Mouse (Mus musculus): ENCODE data around the gene Ces1f. TPM values are rescaled to one million over a fixed set of nuclear protein-coding genes. Genes with fewer than 3 reads are reported as not detected.

The Ces1f gene
- not detected in 2 replicates for polyA plus RNA-seq (2015; fragmentation: Nextera tagmentation; extraction: Ambion mirVana)

DNA sequence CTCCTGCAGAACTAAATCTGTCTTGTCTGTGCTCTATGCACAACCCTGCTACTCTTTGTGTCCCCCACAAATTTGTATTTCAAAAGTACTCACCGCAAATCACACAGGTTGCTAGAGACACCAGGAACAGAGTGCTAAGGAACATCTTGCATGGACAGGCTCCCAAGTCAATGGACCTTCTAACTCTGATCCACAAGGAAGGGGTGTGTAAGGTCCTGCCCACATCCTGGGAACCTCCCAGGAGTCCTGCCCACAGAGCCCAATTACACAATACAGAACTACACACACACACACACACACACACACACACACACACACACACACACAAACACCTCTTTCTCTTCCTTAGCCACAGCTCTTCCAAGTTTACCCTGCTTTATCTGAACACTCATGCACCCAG, at the start of gene Ces1f:
Gene Ces1f (minus strand): TSS at position 192 of the 400 bp plus-strand sequence.
- Histone ChIP-seq H3K9ac (no peak within 1 kb of the TSS), H3K4me3 (no peak within 1 kb of the TSS), H3K4me1 (no peaks in the 10 kb centered on the region), H3K36me3 (no peaks in the 10 kb centered on the region), H3K4me2 (no peak within 1 kb of the TSS), H3K27me3 (no peaks in the 10 kb centered on the region), H3K27ac (no peak within 1 kb of the TSS), H3K9me3 (no peaks in the 10 kb centered on the region)
- WGBS = 91% methylated on average over 1 of the region's 1 CpGs
- ATAC-seq (ENCODE audit: insufficient number of reproducible peaks, low FRiP score, low TSS enrichment, low read depth) = no peak

DNA sequence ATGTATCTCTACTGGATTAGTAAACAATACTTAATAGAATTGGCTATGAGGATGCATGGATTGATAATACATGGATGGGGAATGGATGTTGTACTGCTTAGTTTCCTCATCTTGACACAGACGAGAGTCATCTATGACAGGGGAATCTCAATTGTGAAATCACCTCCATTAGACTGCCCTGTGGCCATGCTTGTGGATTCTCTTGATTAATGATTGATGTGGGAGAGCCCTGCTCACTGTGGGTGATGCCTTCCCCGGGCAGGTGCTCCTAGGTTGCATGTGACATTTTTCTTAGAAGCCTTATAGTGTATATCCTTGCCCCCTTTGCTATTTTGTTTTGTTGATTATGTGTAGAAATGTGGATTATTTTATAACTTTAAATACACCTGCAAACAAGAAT, 45.6 kb upstream of the Ces1f start:
- ATAC-seq (ENCODE audit: insufficient number of reproducible peaks, low FRiP score, low TSS enrichment, low read depth) = no peak
- no peak overlapping the region for H3K9ac ChIP-seq
- H3K27ac ChIP-seq = no peak overlapping the region
- H3K4me3 ChIP-seq = no peak overlapping the region
- H3K9me3 ChIP-seq = no peaks in the 10 kb centered on the region
- no peaks in the 10 kb centered on the region for H3K4me1 ChIP-seq
- no peak overlapping the region for H3K4me2 ChIP-seq
- H3K27me3 ChIP-seq = no peaks in the 10 kb centered on the region
- no peaks in the 10 kb centered on the region for H3K36me3 ChIP-seq
- 68% methylated on average over 2 of the region's 2 CpGs for WGBS

DNA sequence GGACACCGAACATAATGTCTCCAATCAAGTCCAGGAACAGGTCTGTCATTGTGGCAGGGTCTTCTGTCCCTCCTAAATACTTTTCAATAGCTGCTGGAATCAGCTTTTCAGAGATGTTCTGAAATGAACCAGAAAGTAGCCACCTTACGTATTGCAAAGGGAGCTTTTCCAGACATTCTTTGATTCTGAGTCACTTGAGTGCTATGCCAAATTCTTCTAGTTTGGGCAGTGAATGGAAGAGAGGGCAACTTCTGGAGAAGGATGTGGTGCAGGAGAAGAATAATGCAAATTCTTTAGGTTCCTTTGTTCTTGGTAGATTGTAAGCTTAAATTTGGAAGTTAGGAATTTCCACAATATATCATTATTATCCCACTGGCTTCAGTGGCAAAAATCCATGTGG, 37.5 kb upstream of the Ces1f start:
- WGBS = 75% methylated on average over 2 of the region's 2 CpGs
- ATAC-seq (ENCODE audit: insufficient number of reproducible peaks, low FRiP score, low TSS enrichment, low read depth) = no peak
- Histone ChIP-seq H3K9me3 (no peaks in the 10 kb centered on the region), H3K27me3 (no peaks in the 10 kb centered on the region), H3K4me3 (no peak overlapping the region), H3K9ac (no peak overlapping the region), H3K36me3 (no peaks in the 10 kb centered on the region), H3K27ac (no peak overlapping the region), H3K4me1 (no peaks in the 10 kb centered on the region), H3K4me2 (no peak overlapping the region)

DNA sequence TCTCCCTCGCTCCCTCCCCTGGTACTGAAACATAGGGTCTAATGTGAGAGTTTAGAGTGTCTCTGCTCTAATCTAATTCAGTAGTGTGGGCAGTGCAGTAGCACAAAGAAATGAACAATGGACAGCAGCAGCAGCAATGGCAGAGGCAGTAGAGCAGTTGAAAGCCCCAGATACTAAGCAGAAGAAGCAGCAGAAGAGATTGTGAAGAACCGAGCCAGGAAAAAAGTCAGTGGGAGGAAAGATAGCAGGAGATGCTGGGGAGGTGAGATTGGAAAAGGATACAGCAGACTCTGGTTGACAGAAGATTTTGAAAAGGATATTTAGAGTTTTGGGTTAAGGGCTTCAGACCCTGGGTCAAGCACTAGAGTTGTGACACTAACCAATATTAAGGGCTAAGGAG, 36.0 kb upstream of the Ces1f start:
- Histone ChIP-seq H3K4me3 (no peak overlapping the region), H3K9me3 (no peaks in the 10 kb centered on the region), H3K4me1 (no peaks in the 10 kb centered on the region), H3K27ac (no peak overlapping the region), H3K36me3 (no peaks in the 10 kb centered on the region), H3K27me3 (no peaks in the 10 kb centered on the region), H3K4me2 (no peak overlapping the region), H3K9ac (no peak overlapping the region)
- ATAC-seq (ENCODE audit: insufficient number of reproducible peaks, low FRiP score, low TSS enrichment, low read depth) = no peak
- WGBS = 79% methylated on average over 2 of the region's 2 CpGs

DNA sequence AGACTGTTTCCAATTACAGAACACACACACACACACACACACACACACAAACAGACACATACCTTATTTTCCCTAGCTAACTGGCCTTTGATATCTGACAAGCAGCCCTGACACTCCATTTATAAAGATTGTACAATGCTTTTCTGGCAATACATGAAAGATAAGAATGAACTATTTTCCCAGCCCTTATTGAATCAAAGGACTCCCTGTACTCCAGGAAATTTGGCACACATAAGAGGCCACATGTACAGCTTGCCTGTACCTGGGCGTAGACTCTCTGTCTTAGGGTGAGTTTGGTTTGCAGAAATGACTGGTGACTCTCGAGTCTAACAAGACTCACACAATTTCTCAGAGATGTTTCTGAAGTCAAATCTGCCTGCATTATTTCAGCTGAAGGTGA, 4.3 kb upstream of the Ces1f start:
- Histone ChIP-seq H3K9ac (no peak overlapping the region), H3K27ac (no peak overlapping the region), H3K4me3 (no peak overlapping the region), H3K27me3 (no peaks in the 10 kb centered on the region), H3K9me3 (no peaks in the 10 kb centered on the region), H3K36me3 (no peaks in the 10 kb centered on the region), H3K4me1 (no peaks in the 10 kb centered on the region), H3K4me2 (no peak overlapping the region)
- ATAC-seq (ENCODE audit: insufficient number of reproducible peaks, low FRiP score, low TSS enrichment, low read depth) = no peak
- 54% methylated on average over 2 of the region's 2 CpGs for WGBS

DNA sequence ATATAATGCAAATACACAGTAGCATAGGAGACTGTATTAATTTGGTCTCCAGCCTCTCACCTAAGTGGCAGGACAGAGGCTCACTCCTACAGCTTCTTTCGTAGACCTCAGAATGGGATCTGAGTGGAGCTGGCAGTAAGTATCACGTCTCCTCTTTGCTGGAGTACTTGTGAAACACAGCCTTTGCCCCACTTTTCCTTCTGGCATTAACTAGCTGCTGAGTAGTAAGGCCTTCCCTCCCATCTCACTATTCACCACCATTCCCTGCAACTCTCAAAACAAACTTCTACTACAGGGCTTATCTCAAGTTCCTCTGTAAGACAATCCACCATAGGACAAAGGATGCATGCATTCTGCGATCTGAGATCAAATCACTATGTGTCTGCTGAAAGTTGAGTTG, 2.8 kb upstream of the Ces1f start:
- no peak overlapping the region for H3K4me2 ChIP-seq
- H3K36me3 ChIP-seq = no peaks in the 10 kb centered on the region
- no peak overlapping the region for H3K9ac ChIP-seq
- no peak for ATAC-seq (ENCODE audit: insufficient number of reproducible peaks, low FRiP score, low TSS enrichment, low read depth)
- H3K4me3 ChIP-seq = no peak overlapping the region
- H3K9me3 ChIP-seq = no peaks in the 10 kb centered on the region
- no peaks in the 10 kb centered on the region for H3K27me3 ChIP-seq
- 79% methylated on average over 3 of the region's 3 CpGs for WGBS
- H3K4me1 ChIP-seq = no peaks in the 10 kb centered on the region
- no peak overlapping the region for H3K27ac ChIP-seq

DNA sequence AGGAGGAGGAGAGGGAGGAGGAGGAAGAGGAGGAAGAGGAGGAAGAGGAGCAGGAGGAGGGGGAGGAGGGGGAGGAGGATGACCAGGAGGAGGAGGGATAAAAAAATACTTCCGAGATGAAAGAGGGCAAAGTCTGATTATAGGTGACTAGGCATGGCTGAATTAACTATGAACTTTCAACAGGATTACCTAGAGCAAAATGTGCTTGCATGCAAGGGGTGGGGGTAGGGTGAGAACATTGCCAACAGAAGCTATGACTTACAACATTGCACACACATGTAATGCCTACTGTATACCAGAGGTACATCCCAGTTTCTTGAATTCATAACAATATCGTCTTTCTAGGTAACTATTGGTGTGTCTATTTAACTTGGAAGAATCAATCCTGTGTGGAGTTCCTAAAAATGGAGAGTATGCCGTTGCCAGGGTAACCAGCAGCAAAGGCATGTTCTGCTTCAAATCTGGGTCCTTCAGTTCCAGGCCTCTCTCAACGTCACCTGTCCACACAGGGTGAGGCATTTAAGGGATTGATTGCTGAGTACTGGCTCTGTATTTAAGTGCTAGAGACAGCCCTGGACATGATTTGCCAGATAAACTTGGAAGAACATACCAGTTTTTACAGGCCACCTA, 1.3 kb downstream of the Ces1f start:
- 69% methylated on average over 4 of the region's 4 CpGs for WGBS
- no peaks in the 10 kb centered on the region for H3K36me3 ChIP-seq
- no peak overlapping the region for H3K27ac ChIP-seq
- no peak overlapping the region for H3K4me3 ChIP-seq
- no peak overlapping the region for H3K4me2 ChIP-seq
- no peaks in the 10 kb centered on the region for H3K9me3 ChIP-seq
- no peaks in the 10 kb centered on the region for H3K4me1 ChIP-seq
- no peak overlapping the region for H3K9ac ChIP-seq
- ATAC-seq (ENCODE audit: insufficient number of reproducible peaks, low FRiP score, low TSS enrichment, low read depth) = no peak
- H3K27me3 ChIP-seq = no peaks in the 10 kb centered on the region

DNA sequence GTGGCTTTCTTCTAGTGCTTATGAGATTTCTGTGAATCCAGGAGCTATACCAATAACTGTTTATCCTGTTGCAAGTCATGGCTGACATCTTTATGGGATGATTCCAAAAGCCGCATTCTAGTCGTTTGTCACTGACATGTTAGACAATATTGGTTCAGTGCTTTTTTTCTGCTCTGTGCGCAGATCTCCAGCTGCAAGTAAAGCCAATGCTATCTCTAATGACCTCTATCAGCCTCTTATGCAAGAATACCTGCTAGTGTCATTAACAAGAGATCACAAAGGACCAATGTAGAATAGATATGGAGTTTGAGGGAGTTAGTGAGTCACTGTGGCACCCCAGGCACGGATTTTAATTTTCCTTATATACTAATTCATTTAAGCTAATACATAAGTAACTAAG, 4.9 kb downstream of the Ces1f start:
- Histone ChIP-seq H3K27me3 (no peaks in the 10 kb centered on the region), H3K27ac (no peak overlapping the region), H3K4me3 (no peak overlapping the region), H3K9me3 (no peaks in the 10 kb centered on the region), H3K4me2 (no peak overlapping the region), H3K4me1 (no peaks in the 10 kb centered on the region), H3K9ac (no peak overlapping the region), H3K36me3 (no peaks in the 10 kb centered on the region)
- 80% methylated on average over 4 of the region's 4 CpGs for WGBS
- no peak for ATAC-seq (ENCODE audit: insufficient number of reproducible peaks, low FRiP score, low TSS enrichment, low read depth)

DNA sequence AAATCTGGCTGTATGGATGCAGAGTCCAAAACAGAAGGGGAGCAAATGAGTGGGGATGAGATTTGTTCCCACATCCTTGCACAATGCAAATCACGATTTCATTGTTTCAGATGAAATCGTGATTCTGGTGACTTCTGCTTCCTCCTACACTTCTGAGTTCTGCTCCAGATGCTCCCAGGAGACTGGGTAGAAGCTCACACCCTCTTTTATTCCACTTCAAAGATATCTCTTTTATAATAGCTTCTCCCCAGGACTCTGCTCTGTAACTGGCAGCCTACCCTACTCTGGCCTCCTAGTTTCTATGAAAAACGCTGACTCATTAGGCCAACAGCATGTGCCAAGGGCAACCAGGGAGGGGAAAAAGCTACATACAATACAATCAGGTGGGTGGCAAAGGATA, 6.2 kb downstream of the Ces1f start:
- Histone ChIP-seq H3K4me1 (no peaks in the 10 kb centered on the region), H3K4me3 (no peak overlapping the region), H3K27ac (no peak overlapping the region), H3K27me3 (no peaks in the 10 kb centered on the region), H3K9me3 (no peaks in the 10 kb centered on the region), H3K4me2 (no peak overlapping the region), H3K36me3 (no peaks in the 10 kb centered on the region), H3K9ac (no peak overlapping the region)
- 69% methylated on average over 3 of the region's 3 CpGs for WGBS
- ATAC-seq (ENCODE audit: insufficient number of reproducible peaks, low FRiP score, low TSS enrichment, low read depth) = no peak

DNA sequence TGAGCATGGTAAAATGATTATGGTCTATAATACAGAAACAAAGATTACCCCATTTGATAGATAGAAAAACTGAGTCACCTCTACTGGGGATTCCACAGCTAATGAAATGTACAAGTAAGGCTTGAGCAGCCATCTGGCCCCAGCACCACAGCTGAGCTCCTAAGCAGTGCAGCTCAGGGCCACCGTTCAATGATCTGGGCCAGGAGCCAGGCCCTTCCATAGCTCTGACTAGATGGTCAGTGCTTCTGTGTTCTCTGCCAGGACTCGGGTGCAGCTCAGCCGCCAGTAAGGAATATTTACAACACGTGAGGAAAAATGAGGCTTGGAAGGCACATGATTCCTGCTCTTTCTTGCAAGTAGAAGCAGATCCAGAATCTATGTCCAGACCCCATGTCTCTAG, 6.9 kb downstream of the Ces1f start:
- Histone ChIP-seq H3K36me3 (no peaks in the 10 kb centered on the region), H3K4me2 (no peak overlapping the region), H3K27me3 (no peaks in the 10 kb centered on the region), H3K27ac (no peak overlapping the region), H3K9me3 (no peaks in the 10 kb centered on the region), H3K9ac (no peak overlapping the region), H3K4me1 (no peaks in the 10 kb centered on the region), H3K4me3 (no peak overlapping the region)
- 62% methylated on average over 4 of the region's 4 CpGs for WGBS
- ATAC-seq (ENCODE audit: insufficient number of reproducible peaks, low FRiP score, low TSS enrichment, low read depth) = no peak

DNA sequence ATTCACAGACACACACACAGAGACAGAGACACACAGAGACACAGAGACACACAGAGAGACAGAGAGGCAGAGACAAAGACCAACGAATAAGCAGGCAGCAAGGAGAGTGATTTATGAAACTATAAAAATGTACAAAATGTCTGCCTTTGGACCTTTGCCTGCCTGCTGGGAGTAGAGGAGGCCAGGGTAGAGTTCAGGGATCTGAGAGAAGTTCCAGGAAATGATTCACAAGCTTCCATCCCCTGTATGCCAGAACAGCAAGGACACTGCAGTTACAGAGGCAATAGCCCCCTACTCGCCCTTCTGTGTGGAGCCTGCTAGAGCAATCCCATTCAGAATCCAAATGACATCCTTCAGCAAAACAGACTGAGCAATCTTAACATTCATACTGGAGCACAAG, 18.1 kb downstream of the Ces1f start:
- no peak overlapping the region for H3K27ac ChIP-seq

DNA sequence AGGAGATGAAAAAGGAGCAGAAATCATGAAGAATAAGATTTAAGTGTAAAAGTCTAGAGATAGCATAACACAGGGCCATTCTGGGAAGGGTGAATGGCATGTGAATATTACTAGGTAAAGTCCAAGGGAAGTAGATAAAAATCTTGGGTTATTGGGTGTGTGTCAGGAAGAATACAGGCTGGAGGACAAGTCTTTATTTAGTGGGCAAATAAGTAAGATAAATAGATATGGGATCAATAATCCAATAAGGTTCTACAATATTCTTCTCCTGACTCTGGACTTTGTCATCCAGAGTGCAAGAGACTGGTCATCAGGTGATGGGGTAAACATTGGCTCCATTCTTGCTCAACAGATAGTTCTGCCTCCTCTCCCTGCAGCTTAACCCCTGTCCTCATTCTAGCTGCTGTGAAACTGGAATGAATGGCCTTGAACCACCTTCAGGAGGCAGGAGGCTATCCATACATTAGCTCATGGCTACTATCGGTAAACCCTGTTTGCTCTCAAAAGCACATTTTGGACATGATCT, 27.1 kb downstream of the Ces1f start:
- no peak for ATAC-seq (ENCODE audit: insufficient number of reproducible peaks, low FRiP score, low TSS enrichment, low read depth)
- 98% methylated on average over 1 of the region's 1 CpGs for WGBS
- Histone ChIP-seq H3K36me3 (no peaks in the 10 kb centered on the region), H3K4me1 (no peaks in the 10 kb centered on the region), H3K27me3 (no peaks in the 10 kb centered on the region), H3K9ac (no peak overlapping the region), H3K4me3 (no peak overlapping the region), H3K4me2 (no peak overlapping the region), H3K9me3 (no peaks in the 10 kb centered on the region), H3K27ac (no peak overlapping the region)

More for the DNA sequence above, 18.1 kb downstream of the Ces1f start:
- no peaks in the 10 kb centered on the region for H3K36me3 ChIP-seq
- no peak overlapping the region for H3K9ac ChIP-seq
- no peaks in the 10 kb centered on the region for H3K9me3 ChIP-seq
- H3K4me3 ChIP-seq = no peak overlapping the region
- H3K4me1 ChIP-seq = no peaks in the 10 kb centered on the region
- no peak for ATAC-seq (ENCODE audit: insufficient number of reproducible peaks, low FRiP score, low TSS enrichment, low read depth)
- H3K27me3 ChIP-seq = no peaks in the 10 kb centered on the region
- H3K4me2 ChIP-seq = no peak overlapping the region
- WGBS = 35% methylated on average over 2 of the region's 2 CpGs

DNA sequence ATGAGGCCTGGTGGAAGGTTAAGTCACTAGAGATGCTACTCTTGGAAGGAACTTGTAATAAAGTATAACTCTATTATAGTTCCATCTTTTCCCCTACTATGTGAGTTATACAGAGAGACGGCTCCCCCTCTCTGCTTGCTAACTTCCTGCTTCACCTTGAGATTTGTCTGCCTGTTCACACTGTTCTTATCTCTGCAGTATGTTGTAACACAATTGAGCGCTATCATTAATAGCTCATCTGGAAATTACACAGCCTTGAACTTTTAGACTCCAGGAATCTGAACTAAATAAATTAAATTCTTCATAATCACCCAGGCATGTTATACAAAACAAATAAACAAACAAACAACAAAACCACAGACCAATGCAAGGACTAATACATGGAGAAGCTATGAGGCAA, 33.5 kb downstream of the Ces1f start:
- Histone ChIP-seq H3K27ac (no peak overlapping the region), H3K9me3 (no peaks in the 10 kb centered on the region), H3K36me3 (no peaks in the 10 kb centered on the region), H3K4me3 (no peak overlapping the region), H3K4me2 (no peak overlapping the region), H3K4me1 (no peaks in the 10 kb centered on the region), H3K27me3 (no peaks in the 10 kb centered on the region), H3K9ac (no peak overlapping the region)
- 86% methylated on average over 2 of the region's 2 CpGs for WGBS
- no peak for ATAC-seq (ENCODE audit: insufficient number of reproducible peaks, low FRiP score, low TSS enrichment, low read depth)
